Mouse (Mus musculus): ENCODE results near the gene Camta1.
A peak's percentile ranks its signal among the peaks of the same experiment; 100 is the strongest.

The Camta1 gene

GRCm38 (mm10) chr4:151303931-151304330 is 557.7 kb downstream of the Camta1 start:
- no peak for DNase-seq

- DNase-seq: no peak
Measured at GRCm38 (mm10) chr4:151303436-151303835, 558.2 kb downstream of the Camta1 start.

GRCm38 (mm10) chr4:151302195-151303126 is 559.2 kb downstream of the Camta1 start:
- DNase-seq: peak; percentile 98

- DNase-seq: peak; percentile 54
Measured at GRCm38 (mm10) chr4:151301337-151301736, 560.3 kb downstream of the Camta1 start.

- no peak for DNase-seq
Measured at GRCm38 (mm10) chr4:151300706-151301105, 561.0 kb downstream of the Camta1 start.

- DNase-seq: no peak
Measured at GRCm38 (mm10) chr4:151295515-151296203, 566.0 kb downstream of the Camta1 start.

GRCm38 (mm10) chr4:151288893-151289585 is 572.6 kb downstream of the Camta1 start:
- peak; percentile 47 for DNase-seq

GRCm38 (mm10) chr4:151285905-151286445 is 575.7 kb downstream of the Camta1 start:
- DNase-seq: no peak

GRCm38 (mm10) chr4:151285432-151285831 is 576.2 kb downstream of the Camta1 start:
- no peak for DNase-seq

GRCm38 (mm10) chr4:151283092-151283741 is 578.5 kb downstream of the Camta1 start:
- peak; percentile 75 for DNase-seq

- DNase-seq: no peak
Measured at GRCm38 (mm10) chr4:151282103-151282502, 579.6 kb downstream of the Camta1 start.

GRCm38 (mm10) chr4:151275292-151275691 is 586.4 kb downstream of the Camta1 start:
- no peak for DNase-seq

- DNase-seq: no peak
Measured at GRCm38 (mm10) chr4:151263786-151264414, 597.8 kb downstream of the Camta1 start.

- no peak for DNase-seq
Measured at GRCm38 (mm10) chr4:151263052-151263451, 598.6 kb downstream of the Camta1 start.

- no peak for DNase-seq
Measured at GRCm38 (mm10) chr4:151256622-151257021, 605.1 kb downstream of the Camta1 start.

- DNase-seq: no peak
Measured at GRCm38 (mm10) chr4:151250824-151251223, 610.9 kb downstream of the Camta1 start.

GRCm38 (mm10) chr4:151245068-151245797 is 616.4 kb downstream of the Camta1 start:
- DNase-seq: no peak

GRCm38 (mm10) chr4:151243445-151243844 is 618.2 kb downstream of the Camta1 start:
- DNase-seq: no peak

- DNase-seq: peak; percentile 20
Measured at GRCm38 (mm10) chr4:151242751-151243150, 618.9 kb downstream of the Camta1 start.

- no peak for DNase-seq
Measured at GRCm38 (mm10) chr4:151240465-151240864, 621.2 kb downstream of the Camta1 start.

All from kidney, adult 9 months (tissue).